Mouse (Mus musculus) testis, adult 2 months (tissue): ENCODE measurements around the gene Clcn7.

Source experiments
- CTCF ChIP-seq: fragments of 200-500 bp; IDR thresholded peaks from 2 replicates; pipeline ENCODE4 v1.5.1; 2012; ENCODE audit warnings: low read depth, mild to moderate bottlenecking, inconsistent platforms, low read length, moderate library complexity; ENCODE audit not compliant: control insufficient read depth, insufficient read depth, insufficient replicate concordance
- POLR2A ChIP-seq: fragments of 200-500 bp; IDR thresholded peaks from 2 replicates; pipeline ENCODE4 v1.6.1; 2012; ENCODE audit warnings: low read depth, mild to moderate bottlenecking, inconsistent platforms, low read length, moderate library complexity; ENCODE audit not compliant: control insufficient read depth

DNA sequence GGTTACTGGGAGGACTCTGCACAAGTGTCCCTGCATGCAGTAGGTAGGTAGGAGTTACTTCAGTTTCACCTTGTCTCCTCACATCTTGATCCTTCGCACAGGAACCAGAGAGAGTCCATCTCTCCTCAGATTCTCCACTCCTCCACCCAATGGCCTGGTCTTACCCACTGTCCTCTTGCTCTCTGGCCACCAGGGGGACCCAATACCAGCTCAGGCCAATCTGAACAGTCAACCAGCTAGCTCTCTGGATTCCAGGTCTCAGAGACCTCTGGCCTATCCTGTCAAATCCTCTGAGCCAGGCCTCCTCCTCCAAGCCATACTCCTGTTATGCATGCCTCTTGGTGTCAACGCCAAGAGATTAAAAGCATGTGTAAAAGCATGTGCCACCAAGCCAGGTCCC, 23.6 kb upstream of the Clcn7 start:
- TF ChIP-seq CTCF (peak; percentile 47; the same call in 1 of the 2 replicates), POLR2A (no peak)
